Mouse (Mus musculus) embryonic fibroblast, embryonic 13.5 days (primary cell): ENCODE measurements around the gene Gm525.

ENCODE experiments used
- CTCF ChIP-seq: IDR thresholded peaks from 2 replicates; pipeline ENCODE4 v1.5.1; 2011; ENCODE audit warnings: mild to moderate bottlenecking, control low read depth, low read length, moderate library complexity, borderline replicate concordance; ENCODE audit not compliant: insufficient read depth
- POLR2A ChIP-seq: IDR thresholded peaks from 2 replicates; pipeline ENCODE4 v1.6.1; 2011; ENCODE audit warnings: low read depth, mild to moderate bottlenecking, control low read depth, low read length, moderate library complexity

- TF ChIP-seq POLR2A (no peak), CTCF (peak; percentile 85)
These were observed 34.3 kb upstream of the Gm525 start for GRCm38 (mm10) chr11:89039325-89039724.
